Mouse (Mus musculus): ENCODE results near the gene Hcst.

DNA sequence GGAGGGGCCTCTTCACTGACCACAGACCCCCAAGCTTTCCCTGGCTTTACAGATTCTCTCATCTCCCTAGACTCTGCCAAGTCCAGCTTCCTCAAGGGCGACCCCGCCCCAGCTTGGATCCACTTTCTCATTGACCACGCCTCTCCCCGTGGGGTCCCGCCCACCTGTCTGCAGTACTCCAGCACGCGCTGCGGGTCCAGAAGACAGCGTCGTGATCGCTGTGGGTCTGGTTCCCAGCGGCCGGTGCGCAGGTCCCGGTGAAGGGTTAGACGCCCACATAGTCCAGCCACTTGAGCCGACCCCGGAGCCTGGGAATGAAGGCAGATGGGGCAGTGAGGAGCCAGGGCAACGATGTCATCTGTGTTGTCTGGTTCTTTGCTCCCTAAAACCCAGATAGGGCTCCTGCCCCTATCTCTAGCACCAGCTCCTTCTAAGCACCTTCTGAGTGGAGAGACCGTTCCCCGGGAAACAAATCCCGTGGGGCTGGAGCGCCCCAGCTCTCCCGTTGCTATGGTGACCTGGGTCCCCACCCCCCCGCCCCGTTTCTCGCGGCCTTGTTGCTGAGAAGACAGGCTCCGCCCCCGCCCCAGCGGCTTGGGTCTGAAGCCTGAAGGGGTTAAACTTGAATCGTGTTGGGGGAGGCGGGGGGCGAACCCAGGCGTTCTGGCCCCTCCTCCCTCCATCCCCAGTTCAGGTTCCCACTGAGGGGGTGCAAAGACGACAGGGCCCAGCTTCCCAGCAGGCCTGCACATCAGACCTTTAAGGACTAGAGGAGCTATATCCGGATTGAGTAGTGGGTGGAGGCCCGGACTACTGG, 24.7 kb upstream of the Hcst start:
- TF ChIP-seq POLR2A (IDR thresholded peaks at IDR 0.05; ENCODE audit: extremely low read depth, insufficient read depth, low read length) (peak; percentile 51; the same call in 1 of the 2 replicates), CTCF (IDR thresholded peaks at IDR 0.05; ENCODE audit: extremely low read depth, insufficient read depth, low read length) (no peak)

All from cortical plate, adult 2 months (tissue).